Mouse (Mus musculus) kidney, postnatal 0 days (tissue): Measurements from ENCODE around the gene Castor1. TPM values are rescaled to one million over a fixed set of nuclear protein-coding genes. Genes with fewer than 3 reads are reported as not detected.

Source experiments
- ATAC-seq: fragments of 200-750 bp; cut with Nextera tagmentation; replicated peaks from 2 replicates; pipeline ENCODE4 v1.8.0; 2017; ENCODE audit warnings: low read depth, moderate number of reproducible peaks, moderate TSS enrichment, moderate library complexity; ENCODE audit not compliant: low FRiP score
- DNase-seq: peaks from one replicate; pipeline ENCODE4 v3.0.0-alpha.2; 2016; ENCODE audit warnings: low spot score
- H3K27ac ChIP-seq: fragments of 300-500 bp; sonication (generic); 2 replicates; pipeline ENCODE4 v1.5.1; 2014; ENCODE audit warnings: mild to moderate bottlenecking
- H3K27me3 ChIP-seq: fragments of 300-500 bp; sonication (generic); 2 replicates; pipeline ENCODE4 v1.6.1; 2014; ENCODE audit warnings: low read length, mixed read lengths; ENCODE audit not compliant: insufficient read depth
- H3K36me3 ChIP-seq: fragments of 300-500 bp; sonication (generic); 2 replicates; pipeline ENCODE4 v1.6.1; 2014; ENCODE audit warnings: low read length, mixed read lengths; ENCODE audit not compliant: insufficient read depth
- H3K4me1 ChIP-seq: fragments of 300-500 bp; sonication (generic); replicated peaks from 2 replicates; pipeline ENCODE4 v1.6.1; 2014; ENCODE audit warnings: antibody characterized with exemption, low read length, mixed read lengths; ENCODE audit not compliant: insufficient read depth
- H3K4me2 ChIP-seq: fragments of 300-500 bp; sonication (generic); 2 replicates; pipeline ENCODE4 v1.6.1; 2014; ENCODE audit warnings: mild to moderate bottlenecking, low read length, moderate library complexity, mixed read lengths
- H3K4me3 ChIP-seq: fragments of 300-500 bp; sonication (generic); replicated peaks from 2 replicates; pipeline ENCODE4 v1.5.1; 2014; ENCODE audit warnings: low read depth, low read length
- H3K9ac ChIP-seq: fragments of 300-500 bp; sonication (generic); 2 replicates; pipeline ENCODE4 v1.6.1; 2014; ENCODE audit warnings: low read depth, low read length
- H3K9me3 ChIP-seq: fragments of 300-500 bp; sonication (generic); replicated peaks from 2 replicates; pipeline ENCODE4 v1.6.1; 2016; ENCODE audit warnings: low read length, inconsistent platforms, mixed read lengths
- CTCF ChIP-seq: IDR thresholded peaks from 2 replicates; pipeline ENCODE4 v1.5.1; 2016; ENCODE audit warnings: antibody characterized with exemption, low read depth, mild to moderate bottlenecking, moderate library complexity
- WGBS: fragments of 180-500 bp; shearing (Covaris S2); extraction: QIAGEN DNeasy Blood & Tissue Kit; methylation state at CpG from one replicate; pipeline ENCODE4 v1.1.7; 2014; 5-methylcytosine and 5-hydroxymethylcytosine counted together
- polyA plus RNA-seq: library from polyadenylated mRNA; unstranded; fragments of >200 nt; fragmentation: Nextera tagmentation; extraction: Ambion mirVana; gene quantifications from 2 replicates; pipeline ENCODE4 v1.2.1, GENCODE M21; 2015

Castor1 gene
- polyA plus RNA-seq, 1 experiment from 2014 or later = 6.5 TPM

DNA sequence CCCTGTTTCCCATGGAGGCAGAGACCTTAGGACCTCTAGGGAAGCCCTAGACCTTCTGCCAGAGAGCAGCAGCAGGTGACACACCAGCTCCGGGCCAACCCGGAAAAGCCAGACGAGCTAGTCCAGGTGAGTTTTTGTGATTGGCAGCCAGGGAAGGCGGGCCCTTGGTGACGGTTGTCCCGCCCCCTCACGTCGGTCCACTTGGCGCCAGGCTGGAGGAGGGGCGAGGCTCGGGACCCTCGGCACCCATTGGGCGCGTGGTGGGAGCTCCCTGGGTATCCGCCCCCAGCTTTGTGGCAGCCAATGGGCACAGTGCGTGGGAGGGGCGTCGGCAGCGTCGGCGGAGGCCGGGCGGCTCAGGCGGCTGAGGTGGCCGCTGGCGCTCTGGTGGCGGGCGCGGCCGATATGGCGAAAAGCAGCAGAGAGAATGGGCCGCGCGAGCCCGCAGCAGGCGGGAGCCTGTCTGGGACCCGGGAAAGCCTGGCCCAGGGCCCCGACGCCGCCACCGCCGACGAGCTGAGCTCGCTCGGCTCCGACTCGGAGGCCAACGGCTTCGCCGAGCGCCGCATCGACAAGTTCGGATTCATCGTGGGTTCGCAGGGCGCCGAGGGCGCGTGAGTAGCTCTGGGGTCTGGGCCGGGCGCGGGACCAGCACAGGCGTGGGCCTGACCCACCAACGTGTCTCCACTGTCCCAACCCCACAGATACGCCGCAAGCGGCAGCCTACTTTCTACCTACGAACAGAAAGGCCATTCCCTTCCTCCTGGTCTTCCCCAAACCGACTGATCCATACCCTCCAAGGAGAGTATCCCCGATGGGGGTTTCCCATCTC is 31.3 kb upstream of the Castor1 start, which contains the start of gene Tbc1d10a:
Tbc1d10a (plus strand) TSS at position 304 of the 832 bp plus-strand sequence.
- peak within 1 kb of the TSS; percentile 95 for H3K4me2 ChIP-seq
- TF ChIP-seq CTCF = peak; percentile 15; the same call in 1 of the 2 replicates
- WGBS = under 1% methylated on average over 71 of the region's 71 CpGs
- H3K9me3 ChIP-seq = no peaks in the 10 kb centered on the region
- DNase-seq (peak; percentile 99), ATAC-seq (peak; percentile 98)
- peak within 1 kb of the TSS; percentile 94 for H3K9ac ChIP-seq
- peak within 1 kb of the TSS; percentile 78 for H3K27ac ChIP-seq
- H3K27me3 ChIP-seq = no peaks in the 10 kb centered on the region
- H3K4me3 ChIP-seq = peak within 1 kb of the TSS; percentile 88
- H3K4me1 ChIP-seq = peaks cover 21% of the 10 kb centered on the region
- 0 out of 2 replicates have a peak, but pooled peaks cover 6% of the 10 kb centered on the region for H3K36me3 ChIP-seq

DNA sequence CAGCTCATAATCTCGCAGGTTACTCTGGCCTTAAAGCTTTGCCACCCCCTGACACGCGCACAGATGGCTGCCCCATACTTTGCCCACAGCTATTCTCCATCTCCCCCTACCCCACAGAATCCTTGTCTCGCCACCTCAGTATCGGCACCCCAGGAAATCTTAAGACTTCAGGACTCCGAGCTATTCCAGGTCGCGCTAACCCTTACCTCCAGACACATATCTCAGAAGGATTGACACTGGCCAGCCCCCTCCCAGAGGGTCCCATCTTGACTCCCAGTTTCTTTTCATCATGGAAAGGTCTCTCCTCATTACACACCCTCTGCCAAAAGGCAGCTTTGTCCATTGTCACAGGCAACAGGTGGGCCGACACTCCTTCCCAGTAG is 30.7 kb upstream of the Castor1 start:
- ATAC-seq (no peak), DNase-seq (no peak)
- 0 out of 2 replicates have a peak, but pooled peaks cover 4% of the 10 kb centered on the region for H3K36me3 ChIP-seq
- H3K9ac ChIP-seq = peak overlapping the region; percentile 94
- H3K9me3 ChIP-seq = no peaks in the 10 kb centered on the region
- H3K4me1 ChIP-seq = peaks cover 21% of the 10 kb centered on the region
- 12% methylated on average over 9 of the region's 9 CpGs for whole genome bisulfite sequencing
- H3K27ac ChIP-seq = peak overlapping the region; percentile 78; the same call in 1 of the 2 replicates
- H3K4me3 ChIP-seq = peak overlapping the region; percentile 88
- H3K4me2 ChIP-seq = peak overlapping the region; percentile 95
- no peaks in the 10 kb centered on the region for H3K27me3 ChIP-seq
- TF ChIP-seq CTCF = no peak

DNA sequence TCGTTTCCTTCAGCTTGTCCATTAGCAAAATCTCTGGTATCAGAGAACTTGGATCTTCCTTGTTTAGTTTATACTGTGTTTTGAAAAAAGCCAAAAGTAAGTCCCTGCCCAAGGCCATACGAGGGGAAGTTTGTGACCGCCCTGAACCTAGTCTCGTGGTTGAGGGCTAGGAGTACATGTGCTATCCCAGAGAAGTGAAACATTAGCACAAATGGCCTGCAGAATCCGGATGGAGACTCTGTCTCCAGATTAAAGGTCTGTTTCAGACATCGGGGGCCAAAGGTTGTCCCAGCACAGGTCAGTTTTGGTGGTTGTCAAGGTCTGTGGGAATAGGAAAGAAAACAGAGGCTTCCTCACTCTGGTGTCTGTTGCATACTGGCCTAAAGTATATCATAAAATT is 28.8 kb upstream of the Castor1 start:
- no peak for DNase-seq
- 76% methylated on average over 6 of the region's 6 CpGs for WGBS
- TF ChIP-seq CTCF = no peak
- no peak overlapping the region for H3K4me2 ChIP-seq
- peak; percentile 30 for ATAC-seq
- H3K27me3 ChIP-seq = no peaks in the 10 kb centered on the region
- H3K4me1 ChIP-seq = peaks cover 21% of the 10 kb centered on the region
- H3K36me3 ChIP-seq = 0 out of 2 replicates have a peak, but pooled peaks cover 2% of the 10 kb centered on the region
- H3K27ac ChIP-seq = peak overlapping the region; percentile 14; the same call in 1 of the 2 replicates
- H3K4me3 ChIP-seq = no peak overlapping the region
- no peak overlapping the region for H3K9ac ChIP-seq
- no peaks in the 10 kb centered on the region for H3K9me3 ChIP-seq

DNA sequence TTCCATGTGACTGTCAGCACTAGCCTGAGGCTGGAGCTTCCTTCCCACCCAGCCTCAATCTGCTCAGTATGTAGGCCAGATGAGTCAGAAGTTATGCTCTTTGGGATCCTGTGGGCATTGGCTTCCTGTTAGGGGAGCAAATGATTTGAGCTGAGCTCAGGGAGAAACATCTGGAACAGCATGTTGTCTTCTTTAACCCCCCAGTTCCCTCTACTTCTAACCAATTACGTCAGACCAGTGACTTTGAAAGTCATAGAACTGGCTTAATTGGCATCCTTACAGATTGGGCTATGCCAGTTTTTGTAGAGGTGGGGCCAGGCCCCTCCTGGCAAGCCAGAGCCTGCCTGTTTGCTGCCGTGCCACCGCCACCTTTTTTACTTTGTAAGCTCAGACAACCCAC is 27.3 kb upstream of the Castor1 start:
- WGBS = 70% methylated on average over 3 of the region's 3 CpGs
- no peak for DNase-seq
- no peak for TF ChIP-seq CTCF

DNA sequence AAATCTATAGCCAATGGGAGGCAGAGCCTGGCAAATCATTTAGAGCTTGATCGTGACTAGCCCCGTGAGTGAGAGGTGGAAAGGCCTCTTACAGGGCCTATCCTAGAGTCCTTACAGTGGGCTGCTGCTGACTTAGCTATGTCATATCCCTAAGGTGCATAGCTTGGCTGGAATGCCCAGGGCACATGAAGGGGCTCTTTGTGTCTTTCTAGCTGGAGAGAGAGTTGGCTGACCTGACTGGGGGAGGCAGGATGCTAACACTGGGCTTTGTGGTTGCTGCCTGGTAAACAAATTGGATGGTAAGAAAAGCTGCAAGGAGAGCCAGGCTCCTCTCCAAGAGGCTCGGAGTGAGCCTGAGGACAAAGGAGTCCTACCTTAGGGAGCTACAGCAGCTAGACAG is 25.3 kb upstream of the Castor1 start:
- WGBS = 76% methylated on average over 3 of the region's 3 CpGs

More for the DNA sequence above, 27.3 kb upstream of the Castor1 start:
- 0 out of 2 replicates have a peak, but pooled peaks cover 2% of the 10 kb centered on the region for H3K36me3 ChIP-seq
- peaks cover 21% of the 10 kb centered on the region for H3K4me1 ChIP-seq
- ATAC-seq = no peak
- no peaks in the 10 kb centered on the region for H3K9me3 ChIP-seq
- no peaks in the 10 kb centered on the region for H3K27me3 ChIP-seq
- no peak overlapping the region for H3K27ac ChIP-seq
- no peak overlapping the region for H3K4me2 ChIP-seq
- no peak overlapping the region for H3K4me3 ChIP-seq
- H3K9ac ChIP-seq = no peak overlapping the region

DNA sequence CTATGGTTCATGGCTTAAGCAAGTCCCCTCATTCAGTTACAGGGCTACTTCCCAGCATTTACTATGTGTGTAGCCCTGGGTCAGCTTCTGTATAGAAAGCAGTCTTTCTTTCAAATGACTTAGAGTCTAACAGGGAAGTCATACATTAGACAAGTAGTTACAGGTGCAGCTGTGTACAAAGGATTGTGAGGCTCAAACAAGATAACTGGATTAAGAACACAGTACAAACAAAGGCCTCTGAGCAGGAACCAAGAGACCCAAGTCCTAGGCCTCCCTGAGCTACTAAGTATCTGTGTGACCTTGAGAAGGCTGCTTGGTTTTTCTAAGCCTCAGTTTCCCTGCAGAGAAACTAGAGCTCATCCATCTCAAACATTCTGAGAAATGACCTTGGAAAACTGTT is 24.6 kb upstream of the Castor1 start:
- 0 out of 2 replicates have a peak, but pooled peaks cover 2% of the 10 kb centered on the region for H3K36me3 ChIP-seq
- no peak for DNase-seq
- no peaks in the 10 kb centered on the region for H3K9me3 ChIP-seq
- no peak for ATAC-seq
- no peak overlapping the region for H3K4me3 ChIP-seq
- H3K4me2 ChIP-seq = no peak overlapping the region
- no peak for TF ChIP-seq CTCF
- H3K27me3 ChIP-seq = no peaks in the 10 kb centered on the region
- H3K9ac ChIP-seq = no peak overlapping the region
- H3K27ac ChIP-seq = no peak overlapping the region
- peaks cover 20% of the 10 kb centered on the region for H3K4me1 ChIP-seq

More for the DNA sequence above, 25.3 kb upstream of the Castor1 start:
- H3K4me2 ChIP-seq = no peak overlapping the region
- no peak for DNase-seq
- H3K9me3 ChIP-seq = no peaks in the 10 kb centered on the region
- no peak for TF ChIP-seq CTCF
- peaks cover 26% of the 10 kb centered on the region for H3K4me1 ChIP-seq
- H3K27ac ChIP-seq = peak overlapping the region; percentile 50; the same call in 1 of the 2 replicates
- H3K9ac ChIP-seq = no peak overlapping the region
- no peaks in the 10 kb centered on the region for H3K27me3 ChIP-seq
- H3K36me3 ChIP-seq = 0 out of 2 replicates have a peak, but pooled peaks cover 2% of the 10 kb centered on the region
- H3K4me3 ChIP-seq = no peak overlapping the region
- ATAC-seq = no peak
